Mouse (Mus musculus): ENCODE measurements around the gene Fam57b.

DNA sequence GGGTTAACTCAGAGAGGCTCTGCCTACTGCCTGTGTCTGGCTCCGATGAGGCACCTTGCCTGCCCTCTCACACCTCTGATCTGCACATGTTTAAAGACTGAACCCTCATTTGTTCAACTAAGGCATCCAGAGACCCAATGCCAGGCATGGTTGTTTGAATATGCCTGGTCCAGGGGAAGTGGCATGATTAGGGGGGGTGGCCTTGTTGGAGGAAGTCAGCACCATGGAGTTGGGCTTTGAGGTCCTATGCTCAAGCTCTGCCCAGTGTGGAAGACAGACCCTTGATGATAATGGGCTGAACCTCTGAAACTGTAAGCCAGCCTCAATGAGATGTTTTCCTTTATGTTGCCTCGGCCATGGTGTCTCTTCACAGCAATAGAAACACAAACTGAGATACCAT is 24.1 kb upstream of the Fam57b start:
- no peak for TF ChIP-seq MYOD1 (IDR thresholded peaks at IDR 0.05; ENCODE audit: control insufficient read depth in 1 of 3, insufficient read length in 2 of 3, low read depth in 2 of 3)
- TF ChIP-seq POLR2A (IDR thresholded peaks at IDR 0.05; ENCODE audit: insufficient read length, low read depth): no peak
- no peak for TF ChIP-seq USF1 (IDR thresholded peaks at IDR 0.05; ENCODE audit: low read depth)

Data from myocyte (in vitro differentiated cells).